Mouse (Mus musculus) stomach, embryonic 16.5 days (tissue): ENCODE data around the gene Rbms2. TPM values are rescaled to one million over a fixed set of nuclear protein-coding genes. Genes with fewer than 3 reads are reported as not detected.

Experiments used
- ATAC-seq: fragments of 200-750 bp; cut with Nextera tagmentation; 2 replicates; pipeline ENCODE4 v1.8.0; 2017; ENCODE audit warnings: moderate number of reproducible peaks, moderate TSS enrichment; ENCODE audit not compliant: insufficient read depth, low FRiP score
- H3K27ac ChIP-seq: fragments of 300-500 bp; sonication (generic); 2 replicates; pipeline ENCODE4 v1.5.1; 2014; ENCODE audit warnings: low read length
- H3K27me3 ChIP-seq: fragments of 300-500 bp; sonication (generic); 2 replicates; pipeline ENCODE4 v1.6.1; 2014; ENCODE audit warnings: low read length, control low read depth, mixed read lengths; ENCODE audit not compliant: control insufficient read depth, insufficient read depth
- H3K36me3 ChIP-seq: fragments of 300-500 bp; sonication (generic); 2 replicates; pipeline ENCODE4 v1.6.1; 2014; ENCODE audit warnings: low read length; ENCODE audit not compliant: control insufficient read depth, insufficient read depth
- H3K4me1 ChIP-seq: fragments of 300-500 bp; sonication (generic); 2 replicates; pipeline ENCODE4 v1.6.1; 2014; ENCODE audit warnings: low read length, control low read depth, mixed read lengths; ENCODE audit not compliant: control insufficient read depth, insufficient read depth
- H3K4me2 ChIP-seq: fragments of 300-500 bp; sonication (generic); 2 replicates; pipeline ENCODE4 v1.6.1; 2014; ENCODE audit warnings: low read depth, low read length, mixed read lengths
- H3K4me3 ChIP-seq: fragments of 300-500 bp; sonication (generic); replicated peaks from 2 replicates; pipeline ENCODE4 v1.5.1; 2014; ENCODE audit warnings: mild to moderate bottlenecking, low read length
- H3K9ac ChIP-seq: fragments of 300-500 bp; sonication (generic); 2 replicates; pipeline ENCODE4 v1.6.1; 2014; ENCODE audit warnings: low read length
- H3K9me3 ChIP-seq: fragments of 300-500 bp; sonication (generic); replicated peaks from 2 replicates; pipeline ENCODE4 v1.6.1; 2016; ENCODE audit warnings: low read length, control low read depth; ENCODE audit not compliant: control insufficient read depth
- WGBS: fragments of 180-500 bp; shearing (Covaris S2); extraction: QIAGEN DNeasy Blood & Tissue Kit; methylation state at CpG from one replicate; pipeline ENCODE4 v1.1.7; 2014; 5-methylcytosine and 5-hydroxymethylcytosine counted together
- microRNA counts: library from miRNA; unstranded; fragments of <30 nt; microRNA quantifications from one replicate; lab custom pipeline; 2016
- microRNA-seq: library from miRNA; unstranded; fragments of <30 nt; microRNA quantifications from one replicate; pipeline ENCODE4, GENCODE M21; 2016
- polyA plus RNA-seq: library from polyadenylated mRNA; unstranded; fragments of >200 nt; fragmentation: Nextera tagmentation; extraction: Ambion mirVana; gene quantifications from 2 replicates; pipeline ENCODE4 v1.2.1, GENCODE M21; 2015

The Rbms2 gene
- polyA plus RNA-seq, 1 experiment from 2014 or later, result 30.3 TPM

DNA sequence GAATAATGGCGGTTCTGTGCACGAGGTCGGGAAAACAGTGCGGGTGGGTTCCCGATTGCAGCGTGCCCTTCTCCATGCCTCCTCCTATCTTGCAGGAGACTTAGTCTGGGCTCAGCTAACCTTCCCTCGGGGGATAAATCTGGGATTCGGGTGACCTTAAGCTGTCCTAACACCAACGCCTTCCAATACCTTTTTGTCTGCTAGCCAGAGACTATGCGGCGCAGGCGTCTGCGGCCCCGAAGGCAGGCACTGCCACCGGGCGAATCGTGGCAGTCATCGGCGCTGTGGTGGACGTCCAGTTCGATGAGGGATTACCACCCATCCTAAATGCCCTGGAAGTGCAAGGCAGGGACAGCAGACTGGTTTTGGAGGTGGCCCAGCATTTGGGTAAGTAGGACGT, 96.4 kb downstream of the Rbms2 start:
- WGBS, result under 1% methylated on average over 22 of the region's 22 CpGs
- H3K27ac ChIP-seq, result peak overlapping the region; percentile 79
- H3K36me3 ChIP-seq, result peaks cover 32% of the 10 kb centered on the region
- H3K9me3 ChIP-seq, result no peaks in the 10 kb centered on the region
- H3K9ac ChIP-seq, result peak overlapping the region; percentile 92
- H3K4me3 ChIP-seq, result peak overlapping the region; percentile 82
- no peak for ATAC-seq
- H3K27me3 ChIP-seq, result no peaks in the 10 kb centered on the region
- peaks cover 13% of the 10 kb centered on the region for H3K4me1 ChIP-seq
- H3K4me2 ChIP-seq, result peak overlapping the region; percentile 67

DNA sequence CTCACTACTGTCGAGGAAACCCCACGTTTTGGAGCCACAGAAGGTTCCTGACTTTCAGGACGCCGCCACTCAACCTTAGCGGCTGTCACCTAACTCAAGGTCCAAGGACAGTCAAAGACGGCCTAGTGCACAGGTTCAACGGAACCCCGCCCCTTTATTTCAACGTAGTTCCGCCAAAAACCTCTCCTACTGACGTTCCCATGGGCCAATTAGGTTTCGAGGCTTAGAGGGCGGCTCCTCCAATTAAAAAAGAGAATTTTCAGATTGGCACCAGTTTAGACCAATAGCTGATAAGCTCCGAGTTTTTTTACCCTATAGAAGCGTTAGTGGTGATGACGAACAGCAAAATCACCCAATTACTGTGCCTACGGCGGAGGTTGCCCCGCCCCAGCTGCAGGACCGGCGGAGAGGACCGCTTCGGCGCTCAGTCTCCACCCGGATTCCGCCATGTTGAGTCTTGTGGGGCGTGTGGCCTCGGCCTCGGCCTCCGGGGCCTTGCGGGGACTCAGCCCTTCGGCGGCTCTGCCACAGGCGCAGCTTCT, 97.1 kb downstream of the Rbms2 start, which contains the start of gene Atp5b:
Atp5b (plus strand) TSS at position 394 of the 542 bp plus-strand sequence.
- peak within 1 kb of the TSS; percentile 80 for H3K27ac ChIP-seq
- H3K4me1 ChIP-seq, result peaks cover 13% of the 10 kb centered on the region
- no peaks in the 10 kb centered on the region for H3K9me3 ChIP-seq
- H3K27me3 ChIP-seq, result no peaks in the 10 kb centered on the region
- peak within 1 kb of the TSS; percentile 82 for H3K4me3 ChIP-seq
- ATAC-seq, result peak; percentile 99
- under 1% methylated on average over 34 of the region's 34 CpGs for WGBS
- H3K4me2 ChIP-seq, result peak within 1 kb of the TSS; percentile 74
- H3K36me3 ChIP-seq, result peaks cover 25% of the 10 kb centered on the region
- H3K9ac ChIP-seq, result peak within 1 kb of the TSS; percentile 92

DNA sequence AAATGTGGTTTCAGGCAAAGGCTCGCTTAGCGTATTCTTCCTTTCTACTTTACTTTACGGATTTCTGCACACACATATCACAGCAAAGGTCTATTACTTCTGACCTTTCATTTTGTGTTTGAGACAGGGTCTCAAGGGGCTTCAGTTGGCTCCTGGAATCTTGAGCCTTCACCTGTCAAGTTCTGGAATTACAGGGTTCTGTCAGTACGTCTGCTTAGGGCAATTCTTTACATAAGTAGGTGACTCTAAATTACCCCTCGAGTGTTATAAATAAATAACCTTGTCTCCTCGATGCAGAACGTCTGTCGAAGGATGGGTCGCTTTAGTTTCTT, 97.7 kb downstream of the Rbms2 start:
- H3K9ac ChIP-seq, result peak overlapping the region; percentile 81
- peaks cover 20% of the 10 kb centered on the region for H3K36me3 ChIP-seq
- ATAC-seq, result no peak
- peak overlapping the region; percentile 74 for H3K4me2 ChIP-seq
- peaks cover 13% of the 10 kb centered on the region for H3K4me1 ChIP-seq
- H3K27ac ChIP-seq, result peak overlapping the region; percentile 80
- peak overlapping the region; percentile 67 for H3K4me3 ChIP-seq
- 6% methylated on average over 9 of the region's 9 CpGs for WGBS
- no peaks in the 10 kb centered on the region for H3K9me3 ChIP-seq
- H3K27me3 ChIP-seq, result no peaks in the 10 kb centered on the region

DNA sequence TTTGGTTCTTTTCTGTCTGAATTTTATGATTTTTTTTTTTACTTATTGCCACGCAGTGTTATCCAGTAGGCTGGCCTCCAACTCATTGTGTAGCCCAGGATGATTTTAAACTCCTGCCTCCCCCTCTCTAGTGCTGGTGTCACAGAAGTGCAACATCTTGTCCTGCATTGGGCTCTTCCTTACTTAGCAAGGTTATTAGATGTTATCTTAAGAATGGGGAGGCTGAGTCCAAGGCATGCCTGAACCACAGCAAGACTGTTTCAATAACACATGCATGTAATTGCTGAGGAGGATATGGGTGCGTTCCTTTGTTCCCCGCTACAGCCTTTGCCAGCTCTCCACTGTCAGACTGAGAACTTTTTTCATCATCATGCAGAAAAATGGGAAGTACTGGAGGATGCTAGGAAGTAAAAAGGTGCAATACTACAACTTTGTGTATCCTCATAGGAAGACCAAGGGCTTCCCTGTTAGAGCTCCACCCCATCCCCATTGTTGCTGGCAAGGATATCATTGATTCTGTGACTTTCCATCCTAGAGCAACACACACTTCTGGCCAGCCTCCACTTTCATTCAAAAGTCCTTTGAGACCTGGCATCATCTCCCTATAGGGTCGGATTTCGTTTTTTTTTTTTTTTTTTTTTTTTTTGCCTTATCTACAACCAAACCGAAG, 98.2 kb downstream of the Rbms2 start:
- peak overlapping the region; percentile 67 for H3K4me3 ChIP-seq
- H3K27ac ChIP-seq, result peak overlapping the region; percentile 80; the same call in 1 of the 2 replicates
- peaks cover 13% of the 10 kb centered on the region for H3K4me1 ChIP-seq
- H3K4me2 ChIP-seq, result peak overlapping the region; percentile 74
- H3K9ac ChIP-seq, result peak overlapping the region; percentile 81
- no peak for ATAC-seq
- H3K9me3 ChIP-seq, result no peaks in the 10 kb centered on the region
- peaks cover 20% of the 10 kb centered on the region; the same call in 1 of the 2 replicates for H3K36me3 ChIP-seq
- 57% methylated on average over 6 of the region's 6 CpGs for WGBS
- H3K27me3 ChIP-seq, result no peaks in the 10 kb centered on the region

MicroRNAs encoded within 50 kb of the gene (microRNA counts, 519-probe panel; counts per million panel counts)
- 898 counts per million, percentile 4 among the panel's probes with 10 or more counts for microRNA mmu-miR-677 (lab: Ali Mortazavi, UCI)

Small RNAs within 50 kb of the gene (microRNA-seq; reads per million reads assigned to microRNA genes)
- gene Mir677, result 8.3 reads per million, percentile 30 among the genes with 10 or more reads in this experiment

Other genes with a start within 250 kb of the Rbms2 start
- gene Hsd17b6, start 172.7 kb downstream of the Rbms2 start, polyA plus RNA-seq, result not detected in 2 replicates
- gene Prim1, start 165.1 kb downstream of the Rbms2 start, polyA plus RNA-seq, result 64.6 and 68.4 TPM in 2 replicates
- gene Naca, start 144.7 kb downstream of the Rbms2 start, polyA plus RNA-seq, result 625 and 721 TPM in 2 replicates
- 374 and 406 TPM in 2 replicates for gene Ptges3, start 121.3 kb downstream of the Rbms2 start, polyA plus RNA-seq
- 2,507 and 2,568 TPM in 2 replicates for gene Atp5b, start 97.0 kb downstream of the Rbms2 start, polyA plus RNA-seq
- 8.3 and 10.0 TPM in 2 replicates for gene Baz2a, start 88.7 kb downstream of the Rbms2 start, polyA plus RNA-seq
- gene Gls2, start 14.2 kb upstream of the Rbms2 start, polyA plus RNA-seq, result 3.2 and 3.7 TPM in 2 replicates
- 32.4 and 33.5 TPM in 2 replicates for gene Spryd4, start 31.5 kb upstream of the Rbms2 start, polyA plus RNA-seq
- not detected in 2 replicates for gene Mip, start 45.5 kb upstream of the Rbms2 start, polyA plus RNA-seq
- gene Timeless, start 51.8 kb upstream of the Rbms2 start, polyA plus RNA-seq, result 30.4 and 35.0 TPM in 2 replicates
- gene Apon, start 73.8 kb upstream of the Rbms2 start, polyA plus RNA-seq, result 0.52 and 0.66 TPM in 2 replicates
- gene Apof, start 88.4 kb upstream of the Rbms2 start, polyA plus RNA-seq, result 5.7 and 7.3 TPM in 2 replicates
- 14.1 and 16.1 TPM in 2 replicates for gene Stat2, start 90.3 kb upstream of the Rbms2 start, polyA plus RNA-seq
- 0.55 and 0.57 TPM in 2 replicates for gene Il23a, start 118.5 kb upstream of the Rbms2 start, polyA plus RNA-seq
- 29.0 and 30.4 TPM in 2 replicates for gene Pan2, start 123.0 kb upstream of the Rbms2 start, polyA plus RNA-seq
- gene Cnpy2, start 142.2 kb upstream of the Rbms2 start, polyA plus RNA-seq, result 310 and 315 TPM in 2 replicates
- gene Cs, start 157.4 kb upstream of the Rbms2 start, polyA plus RNA-seq, result 221 and 230 TPM in 2 replicates
- gene Coq10a, start 188.7 kb upstream of the Rbms2 start, polyA plus RNA-seq, result 3.4 and 3.5 TPM in 2 replicates
- gene Ankrd52, start 196.8 kb upstream of the Rbms2 start, polyA plus RNA-seq, result 8.4 and 10.0 TPM in 2 replicates
- gene Slc39a5, start 220.9 kb upstream of the Rbms2 start, polyA plus RNA-seq, result 28.7 and 32.9 TPM in 2 replicates
- gene Nabp2, start 231.2 kb upstream of the Rbms2 start, polyA plus RNA-seq, result 72.0 and 75.5 TPM in 2 replicates
- gene Rnf41, start 231.4 kb upstream of the Rbms2 start, polyA plus RNA-seq, result 37.0 and 38.5 TPM in 2 replicates